Mouse (Mus musculus): ENCODE results near the gene Allc.

The Allc gene

DNA sequence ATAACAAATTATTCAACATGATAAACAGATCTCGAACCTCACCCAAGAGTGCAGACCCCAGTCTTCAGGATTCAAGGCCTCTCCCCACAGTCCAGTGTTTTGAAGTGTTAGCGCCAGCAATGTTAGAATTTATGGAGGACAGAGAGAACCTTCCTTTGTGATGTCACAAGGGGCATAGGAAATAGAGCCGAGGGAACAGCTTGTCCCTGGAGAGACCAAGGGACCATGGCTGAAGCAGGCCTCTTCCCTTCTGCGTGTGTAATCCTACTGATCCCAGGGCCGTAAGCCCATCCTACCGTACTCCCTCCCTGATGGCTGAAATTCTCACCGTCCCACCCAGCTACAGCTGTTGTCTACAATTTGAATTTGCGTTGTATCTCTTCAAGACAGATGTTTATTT lies at the start of gene Allc:
Gene Allc (minus strand): TSS at position 101 of the 400 bp plus-strand sequence.
- no peak for DNase-seq

DNA sequence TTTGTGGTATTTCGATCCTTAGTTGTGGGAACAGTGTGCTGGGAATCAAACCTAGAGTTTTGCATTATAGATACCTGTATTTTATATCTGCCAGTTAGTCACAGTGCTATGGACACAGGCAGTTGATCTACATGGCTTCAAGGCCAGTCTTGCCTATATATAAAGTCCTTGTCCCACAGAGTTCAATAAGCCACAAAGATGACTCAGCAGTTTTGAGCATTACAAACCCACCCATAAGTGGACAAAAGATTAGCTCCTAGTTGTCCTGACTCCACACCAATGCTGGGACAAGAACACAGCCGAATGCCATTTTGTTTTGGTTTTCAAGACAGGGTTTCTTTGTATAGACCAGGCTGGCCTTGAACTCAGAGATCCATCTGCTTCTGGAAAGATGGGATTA lies 46.1 kb upstream of the Allc start:
- no peak for DNase-seq

DNA sequence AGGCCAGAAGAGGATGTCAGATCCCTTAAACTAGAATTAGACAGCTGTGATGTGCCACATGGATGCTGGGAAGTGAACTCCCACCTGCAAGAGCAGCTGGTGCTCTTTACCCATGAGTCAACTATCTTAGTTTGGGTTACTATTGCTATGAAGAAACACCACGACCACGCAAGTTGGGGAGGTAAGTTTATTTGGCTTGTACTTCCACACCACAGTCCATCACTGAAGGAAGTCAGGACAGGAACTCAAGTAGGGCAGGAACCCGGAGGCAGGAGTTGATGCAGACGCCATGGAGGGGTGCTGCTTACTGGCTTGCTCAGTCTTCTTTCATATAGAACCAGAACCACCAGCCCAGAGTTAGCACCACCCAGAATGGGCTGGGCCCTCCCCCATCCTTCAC lies 44.8 kb upstream of the Allc start:
- DNase-seq = no peak

DNA sequence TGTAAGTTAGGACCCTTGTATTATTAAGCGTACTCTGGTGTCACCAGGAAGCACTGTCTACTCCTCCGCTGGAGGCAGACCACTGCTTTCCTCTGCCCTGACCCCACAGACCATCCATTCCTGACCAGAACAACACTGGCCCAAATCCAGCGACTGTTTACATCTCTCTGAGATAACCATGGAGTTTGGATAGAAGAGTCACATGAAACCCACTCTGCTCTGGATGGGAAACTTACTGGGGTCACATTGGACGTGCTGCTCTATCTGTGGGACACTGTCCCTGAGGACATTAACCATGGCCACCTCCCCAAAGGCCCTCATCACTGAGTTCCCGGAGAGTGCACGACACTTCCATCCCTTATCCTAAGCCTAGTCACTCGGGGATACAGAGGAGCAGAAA lies 43.1 kb upstream of the Allc start:
- no peak for DNase-seq

DNA sequence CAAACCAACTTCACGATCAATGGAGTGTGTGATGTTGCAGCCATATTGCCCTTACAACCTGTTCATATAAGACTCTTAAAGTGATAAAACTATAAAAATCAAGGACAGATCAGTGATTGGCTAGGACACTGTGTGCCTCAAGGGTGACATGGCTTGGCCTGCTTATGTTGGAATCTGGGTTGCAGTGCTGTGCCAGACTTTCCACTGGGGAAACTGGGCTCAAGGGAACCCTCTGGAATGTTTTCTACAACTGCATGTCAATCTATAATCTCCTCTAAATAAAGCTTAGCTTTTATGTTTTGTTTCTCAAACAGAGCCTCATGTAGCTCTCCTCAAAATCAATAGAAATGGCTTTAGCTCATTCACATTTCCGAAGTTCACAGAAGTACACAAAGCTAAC lies 41.9 kb upstream of the Allc start:
- no peak for DNase-seq

DNA sequence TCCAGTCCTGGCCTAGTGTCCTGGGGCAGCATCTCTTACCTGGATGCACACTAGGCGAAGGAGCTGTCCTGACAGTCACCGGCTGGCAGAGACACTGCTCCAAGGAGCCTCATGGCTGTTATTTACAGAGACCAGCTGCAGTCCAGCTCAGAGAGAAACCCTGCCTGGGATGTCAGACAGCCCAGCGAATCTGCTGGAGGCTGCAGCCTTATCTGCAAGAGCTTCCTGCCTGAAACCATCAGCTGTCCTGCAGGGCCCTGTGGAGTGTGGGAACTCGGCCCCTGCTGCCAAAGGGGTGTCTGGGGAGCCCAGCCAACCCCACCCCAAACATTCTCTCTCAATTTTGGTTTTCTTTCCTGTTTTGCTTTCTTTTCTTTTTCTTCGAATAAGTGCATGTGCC lies 40.9 kb upstream of the Allc start, which contains the start of gene Colec11:
Gene Colec11 (minus strand): TSS at position 183 of the 400 bp plus-strand sequence.
- no peak for DNase-seq

DNA sequence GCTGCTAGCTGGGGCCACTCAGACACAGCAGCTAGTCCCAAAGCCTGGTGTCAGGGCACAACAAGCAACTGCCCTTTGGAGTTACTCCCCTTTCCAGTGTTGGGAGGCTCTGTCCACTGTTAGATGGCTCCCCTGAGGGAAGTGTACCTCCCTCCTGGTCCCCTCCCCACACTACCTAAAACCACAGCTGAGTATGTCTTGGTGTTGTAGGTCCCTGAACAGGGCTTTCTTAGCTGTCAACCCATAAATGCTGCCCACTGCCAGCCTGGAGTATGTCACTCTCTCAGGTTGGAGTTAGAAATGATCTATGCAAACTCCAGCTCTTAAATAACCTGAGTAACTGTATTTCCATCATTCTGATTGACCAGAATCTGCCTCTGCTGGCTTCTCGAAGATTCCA lies 40.3 kb upstream of the Allc start:
- DNase-seq = no peak

DNA sequence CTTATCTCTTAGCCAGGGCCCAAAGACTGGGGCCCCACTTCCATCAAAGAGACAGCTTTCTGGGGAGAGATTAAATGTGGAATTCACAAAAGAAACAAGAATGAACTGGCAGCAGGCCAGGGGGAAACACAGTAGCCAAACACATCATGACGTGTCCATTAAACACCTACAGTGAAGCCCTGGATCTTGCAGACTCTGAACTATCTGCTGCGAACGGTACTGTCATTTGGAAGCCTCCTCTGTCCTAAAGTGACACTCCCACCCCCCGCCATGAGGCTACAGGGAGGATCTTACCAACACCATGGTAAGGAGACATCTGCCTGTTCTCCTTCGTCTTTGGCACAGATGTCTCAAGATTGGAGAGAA lies 39.8 kb upstream of the Allc start:
- no peak for DNase-seq

DNA sequence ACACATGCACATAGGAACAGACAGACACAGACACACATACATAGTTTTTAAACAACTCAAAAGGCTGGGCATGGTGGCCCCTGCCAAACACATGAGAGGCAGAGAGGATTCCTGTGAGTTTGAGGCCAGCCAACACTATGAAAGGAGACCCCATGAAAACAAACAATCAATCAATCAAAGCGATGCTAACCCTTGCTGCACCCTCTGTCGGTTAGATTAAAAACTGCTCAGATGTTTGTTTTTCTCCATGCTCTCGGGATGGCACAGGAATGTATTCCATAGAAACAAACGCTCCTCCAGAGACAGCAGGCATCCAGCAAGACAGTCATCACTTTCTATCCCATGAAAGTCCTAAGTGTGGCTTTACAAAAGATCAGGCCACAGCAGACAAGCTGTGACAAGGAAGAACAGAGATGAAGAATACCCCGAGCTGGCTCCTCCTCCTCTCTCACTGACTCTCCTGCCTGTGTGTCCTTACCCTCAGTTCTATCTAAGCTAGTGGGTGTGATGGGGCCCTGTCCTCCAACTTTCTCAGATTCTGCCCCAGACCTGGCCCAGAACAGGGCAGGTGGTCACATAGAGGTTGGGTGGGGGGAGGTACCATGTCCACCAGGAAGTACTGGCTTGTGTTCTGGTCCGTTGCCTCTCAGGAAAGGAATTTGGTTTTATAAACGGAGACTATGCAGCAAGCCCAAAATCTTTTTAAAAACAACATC lies 39.3 kb upstream of the Allc start:
- DNase-seq = peak; percentile 27

DNA sequence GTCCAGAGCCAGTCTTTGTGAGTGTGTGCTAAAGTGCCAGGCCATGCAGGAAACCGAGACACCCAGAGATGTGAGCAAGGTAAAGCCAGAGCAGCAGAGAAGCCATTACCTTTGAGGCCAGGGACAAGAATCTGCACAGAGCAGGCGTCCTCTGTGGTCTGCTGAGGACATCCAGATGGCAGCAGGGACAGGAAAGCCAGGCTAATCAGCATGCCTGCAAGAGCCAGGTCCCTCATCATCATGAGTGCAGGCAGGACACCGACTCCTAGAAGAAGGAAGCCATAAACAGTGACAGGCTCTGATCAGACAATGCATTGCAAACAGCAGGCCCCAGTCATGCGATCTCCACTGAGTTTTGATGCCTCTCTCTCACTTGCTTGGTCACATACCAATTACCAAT lies 35.0 kb upstream of the Allc start:
- DNase-seq = no peak

DNA sequence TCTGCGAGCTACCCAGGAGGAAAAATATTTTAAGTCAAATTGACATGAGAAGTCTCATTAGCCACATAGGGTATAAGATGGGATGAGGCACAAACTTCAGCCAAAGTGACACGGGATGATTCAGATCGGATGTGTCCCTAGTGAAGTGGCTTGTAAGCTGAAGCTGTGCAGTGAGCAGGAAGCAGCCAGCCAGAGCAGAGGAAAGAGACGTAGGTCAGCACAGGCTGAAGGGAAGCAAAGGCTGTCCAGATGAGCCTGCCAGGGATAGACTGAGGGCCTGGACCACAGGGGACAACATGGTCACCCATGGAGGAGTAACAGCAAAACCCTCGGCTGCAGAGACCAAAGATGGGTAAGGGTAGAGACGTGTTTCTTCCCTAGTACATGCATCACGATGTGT lies 32.1 kb upstream of the Allc start:
- DNase-seq = no peak

DNA sequence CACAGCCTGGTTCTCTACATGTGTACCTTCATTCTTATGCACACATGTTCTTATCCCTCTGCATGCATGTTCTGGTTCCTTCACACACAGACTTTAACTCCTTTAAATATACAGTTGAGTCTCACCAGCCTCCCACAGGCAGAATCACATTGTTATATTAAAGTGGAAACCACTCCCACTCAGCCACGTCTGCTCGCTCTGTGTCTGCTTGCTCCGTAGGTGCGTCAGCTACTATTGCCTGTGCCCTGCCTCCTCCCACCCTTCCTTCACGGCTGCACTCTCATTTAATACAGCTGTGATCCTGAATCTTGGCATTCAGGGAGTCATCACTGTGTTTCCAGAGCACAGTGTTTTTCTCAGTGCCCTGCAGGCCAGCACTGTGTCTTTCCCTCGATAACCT lies 30.1 kb upstream of the Allc start:
- DNase-seq = no peak

DNA sequence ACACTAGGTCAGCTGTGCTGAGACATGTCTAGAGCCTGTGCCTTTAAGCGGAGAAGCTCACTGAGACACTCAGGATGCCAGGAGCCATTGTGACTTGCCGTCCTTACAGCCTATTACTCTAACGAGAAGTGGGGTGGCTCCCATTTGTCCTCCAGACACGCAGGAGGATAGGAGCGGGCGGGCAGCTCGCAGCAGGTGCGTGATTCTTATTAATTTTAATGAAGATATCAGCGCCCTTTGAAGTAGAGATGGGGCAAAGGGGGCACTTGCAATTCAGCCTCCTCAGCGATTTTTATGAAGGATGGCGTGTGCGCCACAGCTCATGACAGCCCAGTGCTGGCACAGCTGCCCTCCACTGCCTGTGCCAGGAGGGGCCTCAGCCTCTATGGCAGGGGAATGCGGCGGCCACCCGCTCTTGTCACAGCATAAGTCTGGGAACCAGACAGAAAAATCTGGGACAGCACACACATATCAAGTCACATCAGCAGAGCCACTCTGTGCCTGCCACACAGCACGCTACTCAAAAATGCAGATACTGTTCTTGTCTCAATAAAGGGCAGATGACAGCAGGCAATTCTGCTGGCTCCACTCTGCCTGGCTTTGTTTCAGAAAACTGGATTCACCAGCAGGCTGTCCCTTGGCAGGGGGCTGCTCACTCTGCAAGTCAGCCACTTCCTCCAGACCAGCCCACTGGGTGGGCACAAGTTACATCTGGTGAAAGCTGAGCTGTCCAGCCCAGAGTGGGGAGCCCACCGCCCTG lies 25.4 kb upstream of the Allc start:
- DNase-seq = no peak

DNA sequence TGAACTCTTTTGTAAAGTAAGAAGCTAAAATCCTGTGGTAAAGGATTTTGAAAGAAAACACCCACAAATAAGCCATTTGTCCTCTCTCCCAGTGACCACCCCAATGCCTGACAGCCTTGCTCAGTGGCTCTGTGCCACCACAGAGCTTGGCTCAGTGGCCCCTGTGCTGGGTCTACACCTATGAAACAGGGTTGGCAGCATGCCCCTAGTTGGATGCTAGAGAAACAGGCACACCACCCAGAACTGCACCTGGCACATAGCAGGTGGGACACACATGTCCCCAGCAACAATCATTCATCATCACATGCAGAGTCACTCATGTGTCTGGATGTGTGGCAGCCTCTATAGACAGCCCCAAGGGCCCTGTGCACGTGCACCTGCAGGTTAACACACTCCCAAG lies 21.2 kb upstream of the Allc start:
- DNase-seq = no peak

DNA sequence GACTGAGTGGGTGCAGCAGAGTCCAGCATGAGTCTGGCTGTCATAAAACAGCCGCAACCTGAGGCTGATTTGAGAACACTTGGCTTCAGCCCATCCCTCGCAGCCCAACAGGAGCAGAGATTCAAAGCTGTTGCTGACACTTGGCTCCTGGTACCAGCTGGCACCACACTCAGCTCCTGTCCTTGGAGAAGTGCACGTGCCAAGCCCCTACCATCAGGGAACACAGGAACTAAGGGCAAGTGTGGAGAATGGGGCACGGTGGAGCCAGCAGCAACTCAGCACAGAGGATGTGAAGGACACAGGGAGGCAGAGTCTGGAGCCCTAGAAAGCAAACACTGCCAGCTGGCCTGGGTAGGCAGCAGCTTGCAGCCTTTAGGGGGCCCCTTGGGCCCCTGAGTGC lies 19.9 kb upstream of the Allc start:
- DNase-seq = no peak

DNA sequence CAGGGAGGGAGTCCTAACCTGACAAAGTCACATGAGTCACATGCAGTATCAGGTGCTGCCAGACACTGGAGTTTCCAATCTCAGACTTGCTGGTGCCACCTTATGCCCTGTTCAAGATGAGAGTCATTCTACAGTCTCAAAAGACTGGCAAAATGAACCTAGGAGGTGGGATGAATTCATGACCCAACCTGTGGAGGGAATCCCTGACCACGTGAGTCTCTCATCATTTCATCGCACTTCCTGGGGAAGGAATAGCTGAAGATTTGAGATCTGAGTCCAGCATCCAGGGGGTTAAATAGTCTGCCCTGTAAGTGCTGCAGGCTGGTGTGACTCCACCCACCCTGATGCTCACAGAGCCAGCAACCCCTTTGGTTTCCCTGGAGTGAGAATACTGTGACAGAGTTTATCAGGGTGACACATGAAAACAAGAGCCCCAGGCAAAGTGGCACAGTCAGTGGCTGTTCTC lies 16.2 kb upstream of the Allc start:
- peak; percentile 30 for DNase-seq

DNA sequence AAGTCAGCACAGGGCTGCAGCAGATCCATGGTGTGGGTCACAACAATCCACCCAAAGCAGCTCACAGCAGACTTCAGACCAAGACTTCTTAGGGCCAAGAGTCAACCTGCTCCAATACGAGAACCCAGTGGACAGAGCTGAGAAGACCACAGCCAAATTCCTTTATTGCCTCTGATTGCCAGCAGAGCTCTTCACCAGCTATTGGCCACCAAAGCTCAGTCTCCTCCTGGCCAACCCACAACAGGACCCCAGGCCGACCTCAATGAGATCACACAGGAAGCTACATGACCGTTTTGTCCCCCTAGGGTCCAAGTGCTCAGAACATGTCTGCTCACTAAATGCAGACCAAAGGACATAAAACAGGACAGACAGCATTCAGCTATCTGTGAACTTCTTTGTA lies 15.8 kb upstream of the Allc start:
- DNase-seq = no peak

DNA sequence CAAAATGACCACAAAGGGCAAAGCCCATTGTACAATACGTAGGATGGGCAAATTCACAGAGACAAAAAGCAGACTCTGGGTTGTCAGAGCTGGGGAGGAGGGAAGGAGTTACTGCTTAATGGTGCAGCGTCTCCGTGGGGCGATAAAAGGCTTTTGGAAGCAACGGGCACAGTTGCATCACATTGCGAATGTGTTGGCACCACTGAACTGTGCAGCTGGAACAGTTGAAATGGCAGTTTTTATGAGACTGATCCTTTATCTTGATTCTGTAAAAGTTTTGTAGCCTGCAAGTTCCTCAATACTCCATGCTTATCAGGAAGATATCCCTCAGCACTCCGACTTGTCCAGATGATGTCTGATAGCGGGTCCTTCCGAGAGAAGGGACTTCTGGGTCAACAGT lies 15.4 kb upstream of the Allc start:
- DNase-seq = no peak

DNA sequence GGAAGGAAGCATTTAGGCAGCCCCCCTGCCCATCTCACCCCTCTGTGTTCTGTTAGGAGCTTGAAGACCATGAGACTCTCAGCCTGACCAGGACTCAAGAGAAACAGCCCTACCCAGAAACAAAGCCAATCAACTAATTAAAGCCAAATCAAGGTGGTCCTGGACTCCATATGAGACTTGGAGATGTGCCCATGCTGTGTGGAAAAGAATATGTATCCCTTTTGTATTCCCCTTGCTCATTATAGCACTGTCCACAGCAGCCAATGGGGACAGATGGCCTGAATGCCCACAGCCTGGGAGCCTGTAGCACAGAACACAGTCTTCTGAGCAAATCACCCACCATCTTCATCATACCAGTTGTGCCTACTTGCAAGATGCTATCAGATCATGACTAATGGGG lies 14.5 kb upstream of the Allc start:
- no peak for DNase-seq

DNA sequence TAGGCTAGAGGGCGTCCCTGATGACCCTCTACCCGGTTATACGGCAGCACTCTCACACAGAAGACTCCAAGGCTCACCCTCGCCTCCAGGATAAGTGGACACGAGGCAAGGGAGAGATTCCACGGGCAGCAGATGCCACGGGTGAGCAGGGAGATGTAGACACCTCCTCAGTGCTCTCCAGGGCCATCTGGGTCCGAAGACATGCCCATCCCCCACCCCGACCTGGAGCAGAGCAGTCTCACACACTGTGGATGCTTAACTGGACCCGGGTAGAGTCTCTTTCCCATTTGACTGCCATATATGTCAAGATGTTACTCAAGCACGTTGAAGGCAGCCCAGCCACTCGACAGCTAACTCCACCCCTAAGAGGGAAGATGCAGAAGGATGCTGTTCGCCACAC lies 8.1 kb upstream of the Allc start:
- DNase-seq = no peak

DNA sequence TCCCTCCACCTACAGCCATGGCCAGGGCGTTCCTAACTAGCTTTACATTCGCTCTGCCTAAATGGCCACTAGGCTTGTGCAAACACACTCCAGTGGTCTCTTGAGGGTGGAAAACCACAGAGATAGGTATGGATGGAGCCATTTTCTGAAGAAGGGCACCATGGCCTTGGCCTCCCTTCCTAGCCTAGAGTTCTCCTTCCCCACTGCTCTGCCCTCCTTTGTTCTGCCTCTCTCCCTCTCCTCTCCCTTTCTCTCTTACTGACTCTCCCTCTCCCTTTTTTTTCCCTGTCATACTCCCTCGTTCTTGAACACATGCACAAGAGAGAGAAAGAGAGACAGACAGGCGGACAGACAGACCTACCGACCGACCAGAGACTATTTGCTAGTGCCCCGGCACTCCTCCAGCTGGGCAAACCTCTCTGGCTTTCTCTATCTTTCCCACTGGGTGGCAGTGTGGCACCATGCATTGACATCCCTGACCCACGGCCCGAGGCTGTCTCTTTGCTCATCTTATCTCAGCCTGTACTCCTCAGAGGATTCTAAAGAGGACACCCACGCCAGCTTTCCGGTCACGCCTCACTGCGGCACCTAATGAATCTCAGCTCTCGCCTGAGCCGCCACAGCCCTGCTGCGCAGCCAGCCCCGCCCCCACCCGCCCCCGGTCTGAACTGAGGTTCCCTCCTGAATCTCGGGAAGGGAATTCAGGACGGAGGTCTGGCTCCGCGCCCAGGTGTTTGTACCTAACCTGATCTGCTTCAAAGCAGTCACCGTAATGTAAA lies 7.0 kb upstream of the Allc start:
- peak; percentile 87 for DNase-seq

DNA sequence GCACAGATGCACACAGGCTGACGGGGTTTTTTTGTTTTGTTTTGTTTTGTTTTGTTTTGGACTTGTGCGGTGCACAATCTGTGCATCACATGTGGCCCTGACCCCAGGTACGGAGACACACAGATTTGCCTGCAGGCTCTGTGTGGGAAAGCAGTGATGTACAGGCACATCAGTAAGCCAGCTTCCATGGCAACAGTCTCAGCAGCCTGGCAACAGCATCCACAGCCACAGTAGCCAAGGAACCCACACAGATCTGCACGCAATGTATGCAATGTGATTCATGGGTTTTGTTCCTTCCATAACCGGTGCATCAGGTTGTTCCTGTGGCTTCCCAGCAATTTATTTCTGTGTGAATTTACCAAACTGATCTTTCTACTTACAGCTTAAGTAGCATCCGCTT lies 5.6 kb upstream of the Allc start:
- no peak for DNase-seq

DNA sequence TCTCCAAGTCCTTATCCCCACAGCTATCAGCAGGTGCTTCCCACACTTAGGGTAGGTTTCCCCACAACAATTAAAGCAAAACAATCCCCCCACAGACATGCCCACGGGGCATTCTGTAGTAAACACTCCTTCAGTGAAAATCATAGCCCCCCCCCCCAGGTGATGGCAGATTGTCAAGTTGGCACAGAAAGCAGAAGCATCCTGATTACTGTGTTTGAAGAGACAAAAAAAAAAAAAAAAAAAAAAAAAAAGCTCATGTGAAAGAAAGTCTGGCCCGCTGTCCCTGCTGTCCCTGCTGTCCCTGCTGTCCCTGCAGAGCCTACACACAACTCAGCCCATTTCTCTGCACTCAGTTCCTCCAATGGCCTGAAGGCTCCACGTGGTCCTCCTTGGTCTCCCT lies 1.7 kb upstream of the Allc start:
- no peak for DNase-seq

DNA sequence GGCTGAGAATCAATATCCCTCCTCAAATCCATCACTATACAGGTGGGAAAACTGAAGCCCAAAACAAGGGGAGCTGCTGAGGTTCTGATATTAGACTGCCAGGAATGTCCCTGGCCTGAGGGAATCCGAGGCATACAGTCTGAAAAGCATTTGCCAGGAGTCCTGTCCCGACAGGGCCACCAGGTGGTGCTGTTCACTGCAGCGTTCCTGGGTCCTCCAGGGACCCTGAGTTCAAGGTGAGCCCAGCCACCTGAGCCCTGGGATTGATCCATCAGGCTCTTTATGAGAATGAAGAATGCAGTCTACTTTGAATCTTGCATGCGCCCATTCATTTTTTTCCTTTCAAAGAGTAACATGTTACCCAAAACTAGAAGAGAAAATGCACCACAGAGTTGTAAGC lies 3.2 kb downstream of the Allc start:
- peak; percentile 39 for DNase-seq
